Comparison of ENCODE assay signal across 13 mouse cellular contexts in the genomic region with DNA sequence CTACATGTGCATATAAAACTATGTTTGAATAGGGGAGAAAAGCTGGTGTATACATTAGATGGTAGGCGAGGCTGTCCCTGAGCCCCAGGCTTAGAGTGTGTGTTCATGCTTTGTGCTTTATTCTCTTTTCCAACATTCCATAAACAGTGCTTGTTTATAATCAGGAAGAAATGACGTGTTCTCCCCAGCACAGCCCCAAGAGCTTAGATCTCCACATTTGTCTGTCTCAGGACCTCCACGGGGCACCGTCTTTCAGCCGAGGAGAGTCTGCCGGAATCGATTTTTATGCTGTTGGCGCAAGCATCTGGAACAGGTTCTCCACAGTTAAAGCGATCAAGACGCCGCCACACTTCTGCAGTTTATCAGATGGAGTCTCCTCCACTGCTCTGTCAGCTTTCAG.
"Had no signal": no experiment of that assay in that cellular context is flagged by ENCODE, and none has a peak within 500 bp of the region (broad histone marks: within the 10 kb centered on the region; RNA-seq: fewer than 3 reads in every experiment).

No protein-coding gene starts in this region.

- H3K9me3 ChIP-seq: limb, embryonic 10.5 days; liver, embryonic 12.5 days; midbrain, embryonic 15.5 days; neural tube, embryonic 13.5 days had no signal

- DNase-seq: kidney, adult 18-20 months; kidney, postnatal 14 days; lung, postnatal 4 days; retina, postnatal 1 day; right cerebral cortex, postnatal 4 days; spleen, adult 18-20 months; thymus, adult 2 months; thymus, postnatal 25 days had no signal

- H3K27me3 ChIP-seq: midbrain, embryonic 15.5 days; neural tube, embryonic 13.5 days had no signal

- ATAC-seq: liver, embryonic 12.5 days; midbrain, embryonic 15.5 days had no signal

- H3K4me1 ChIP-seq: limb, embryonic 10.5 days; liver, embryonic 12.5 days; midbrain, embryonic 15.5 days; neural tube, embryonic 13.5 days had no signal

- H3K9ac ChIP-seq: liver, embryonic 12.5 days; midbrain, embryonic 15.5 days; neural tube, embryonic 13.5 days had no signal

- H3K4me3 ChIP-seq: limb, embryonic 10.5 days; liver, embryonic 12.5 days; midbrain, embryonic 15.5 days; neural tube, embryonic 13.5 days had no signal

- H3K36me3 ChIP-seq: limb, embryonic 10.5 days; liver, embryonic 12.5 days; midbrain, embryonic 15.5 days; neural tube, embryonic 13.5 days had no signal

- H3K27ac ChIP-seq: limb, embryonic 10.5 days; liver, embryonic 12.5 days; midbrain, embryonic 15.5 days; neural tube, embryonic 13.5 days had no signal

- H3K4me2 ChIP-seq: liver, embryonic 12.5 days; midbrain, embryonic 11.5 days; midbrain, embryonic 15.5 days; neural tube, embryonic 13.5 days had no signal
